Mouse (Mus musculus) hindbrain, embryonic 16.5 days (tissue): ENCODE measurements at regions not wholly inside any gene's neighbourhood (a gene's known extent, or its start where the extent isn't known, plus 50 kb on each side); places are given as distances from the start of the nearest gene placed in this dataset.

ENCODE experiments used
- ATAC-seq: fragments of 200-750 bp; cut with Nextera tagmentation; 2 replicates; pipeline ENCODE4 v1.8.0; 2017; ENCODE audit warnings: moderate TSS enrichment, moderate library complexity
- H3K27ac ChIP-seq: fragments of 300-500 bp; sonication (generic); 2 replicates; pipeline ENCODE4 v1.5.1; 2014; ENCODE audit warnings: low read depth, mild to moderate bottlenecking, control low read depth, low read length, moderate library complexity
- H3K27me3 ChIP-seq: fragments of 300-500 bp; sonication (generic); replicated peaks from 2 replicates; pipeline ENCODE4 v1.6.1; 2014; ENCODE audit warnings: low read length; ENCODE audit not compliant: control insufficient read depth, insufficient read depth
- H3K36me3 ChIP-seq: fragments of 300-500 bp; sonication (generic); 2 replicates; pipeline ENCODE4 v1.6.1; 2014; ENCODE audit warnings: mild to moderate bottlenecking, low read length, moderate library complexity, mixed read lengths; ENCODE audit not compliant: control insufficient read depth, insufficient read depth
- H3K4me1 ChIP-seq: fragments of 300-500 bp; sonication (generic); 2 replicates; pipeline ENCODE4 v1.6.1; 2014; ENCODE audit warnings: low read depth, low read length; ENCODE audit not compliant: control insufficient read depth, insufficient read depth
- H3K4me2 ChIP-seq: fragments of 300-500 bp; sonication (generic); 2 replicates; pipeline ENCODE4 v1.6.1; 2014; ENCODE audit warnings: mild to moderate bottlenecking, low read length, control low read depth, moderate library complexity
- H3K4me3 ChIP-seq: fragments of 300-500 bp; sonication (generic); 2 replicates; pipeline ENCODE4 v1.5.1; 2014; ENCODE audit warnings: mild to moderate bottlenecking, low read length, control low read depth, moderate library complexity
- H3K9ac ChIP-seq: fragments of 300-500 bp; sonication (generic); 2 replicates; pipeline ENCODE4 v1.6.1; 2014; ENCODE audit warnings: low read depth, mild to moderate bottlenecking, control low read depth, low read length, moderate library complexity
- H3K9me3 ChIP-seq: fragments of 300-500 bp; sonication (generic); 2 replicates; pipeline ENCODE4 v1.6.1; 2014; ENCODE audit warnings: mild to moderate bottlenecking, low read length, moderate library complexity; ENCODE audit not compliant: control insufficient read depth
- WGBS: fragments of 180-500 bp; shearing (Covaris S2); extraction: QIAGEN DNeasy Blood & Tissue Kit; methylation state at CpG from one replicate; pipeline ENCODE4 v1.1.7; 2014; 5-methylcytosine and 5-hydroxymethylcytosine counted together

- H3K4me3 ChIP-seq: no peak overlapping the region
- no peak overlapping the region for H3K9ac ChIP-seq
- no peaks in the 10 kb centered on the region for H3K4me1 ChIP-seq
- no peaks in the 10 kb centered on the region for H3K9me3 ChIP-seq
- no peaks in the 10 kb centered on the region for H3K27me3 ChIP-seq
- no peak overlapping the region for H3K27ac ChIP-seq
- ATAC-seq: no peak
- 49% methylated on average over 17 of the region's 17 CpGs for WGBS
- no peak overlapping the region for H3K4me2 ChIP-seq
- H3K36me3 ChIP-seq: no peaks in the 10 kb centered on the region
Observed at GRCm38 (mm10) chr12:109949231-109949965, 329.5 kb upstream of the Dio3 start.

- Histone ChIP-seq H3K27ac (no peak overlapping the region), H3K4me1 (no peaks in the 10 kb centered on the region), H3K27me3 (no peaks in the 10 kb centered on the region), H3K9ac (no peak overlapping the region), H3K9me3 (no peaks in the 10 kb centered on the region), H3K36me3 (no peaks in the 10 kb centered on the region), H3K4me2 (no peak overlapping the region), H3K4me3 (no peak overlapping the region)
- no peak for ATAC-seq
- WGBS: 49% methylated on average over 6 of the region's 6 CpGs
Observed at GRCm38 (mm10) chr12:109950632-109951031, 328.2 kb upstream of the Dio3 start.

DNA sequence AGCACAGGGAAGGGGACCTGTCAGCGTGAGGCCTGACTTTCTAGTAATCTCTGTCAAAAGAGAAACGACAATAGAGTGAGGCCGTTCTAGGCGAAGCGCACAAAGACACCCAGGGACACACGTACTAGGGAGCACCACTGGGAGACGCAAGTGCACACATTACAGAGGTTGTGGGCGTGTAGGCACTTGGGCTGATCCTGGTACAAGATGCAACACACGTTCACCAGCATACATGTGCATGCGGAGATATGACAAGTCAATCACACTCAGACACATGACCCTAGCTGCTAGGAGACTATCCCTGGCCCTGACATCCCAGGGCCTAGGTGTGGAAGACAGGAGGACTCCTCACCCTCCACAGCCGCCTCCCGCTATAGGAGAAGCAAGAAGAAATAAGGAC, 327.4 kb upstream of the Dio3 start:
- H3K9me3 ChIP-seq: no peaks in the 10 kb centered on the region
- 81% methylated on average over 12 of the region's 12 CpGs for WGBS
- no peak overlapping the region for H3K4me2 ChIP-seq
- no peak for ATAC-seq
- no peaks in the 10 kb centered on the region for H3K4me1 ChIP-seq
- no peak overlapping the region for H3K27ac ChIP-seq
- no peaks in the 10 kb centered on the region for H3K27me3 ChIP-seq
- no peak overlapping the region for H3K4me3 ChIP-seq
- no peak overlapping the region for H3K9ac ChIP-seq
- no peaks in the 10 kb centered on the region for H3K36me3 ChIP-seq

- Histone ChIP-seq H3K4me3 (no peak overlapping the region), H3K27me3 (no peaks in the 10 kb centered on the region), H3K9me3 (no peaks in the 10 kb centered on the region), H3K27ac (no peak overlapping the region), H3K4me2 (no peak overlapping the region), H3K9ac (no peak overlapping the region), H3K4me1 (no peaks in the 10 kb centered on the region), H3K36me3 (no peaks in the 10 kb centered on the region)
- 85% methylated on average over 10 of the region's 10 CpGs for WGBS
- no peak for ATAC-seq
Observed at GRCm38 (mm10) chr12:109951884-109952456, 326.9 kb upstream of the Dio3 start.

- H3K4me1 ChIP-seq: no peaks in the 10 kb centered on the region; the same call in 1 of the 2 replicates
- ATAC-seq: no peak
- H3K36me3 ChIP-seq: no peaks in the 10 kb centered on the region
- no peak overlapping the region for H3K27ac ChIP-seq
- no peaks in the 10 kb centered on the region for H3K27me3 ChIP-seq
- no peaks in the 10 kb centered on the region for H3K9me3 ChIP-seq
- 71% methylated on average over 3 of the region's 3 CpGs for WGBS
- no peak overlapping the region for H3K4me3 ChIP-seq
- no peak overlapping the region for H3K4me2 ChIP-seq
- H3K9ac ChIP-seq: no peak overlapping the region
Observed at GRCm38 (mm10) chr12:109952933-109953332, 325.9 kb upstream of the Dio3 start.

GRCm38 (mm10) chr12:109957305-109957704, 321.6 kb upstream of the Dio3 start:
- no peaks in the 10 kb centered on the region for H3K9me3 ChIP-seq
- H3K27me3 ChIP-seq: no peaks in the 10 kb centered on the region
- H3K4me1 ChIP-seq: no peaks in the 10 kb centered on the region; the same call in 1 of the 2 replicates
- no peak overlapping the region for H3K4me2 ChIP-seq
- no peak overlapping the region for H3K27ac ChIP-seq
- H3K36me3 ChIP-seq: no peaks in the 10 kb centered on the region
- no peak overlapping the region for H3K4me3 ChIP-seq
- WGBS: 69% methylated on average over 3 of the region's 3 CpGs
- no peak for ATAC-seq
- no peak overlapping the region for H3K9ac ChIP-seq

DNA sequence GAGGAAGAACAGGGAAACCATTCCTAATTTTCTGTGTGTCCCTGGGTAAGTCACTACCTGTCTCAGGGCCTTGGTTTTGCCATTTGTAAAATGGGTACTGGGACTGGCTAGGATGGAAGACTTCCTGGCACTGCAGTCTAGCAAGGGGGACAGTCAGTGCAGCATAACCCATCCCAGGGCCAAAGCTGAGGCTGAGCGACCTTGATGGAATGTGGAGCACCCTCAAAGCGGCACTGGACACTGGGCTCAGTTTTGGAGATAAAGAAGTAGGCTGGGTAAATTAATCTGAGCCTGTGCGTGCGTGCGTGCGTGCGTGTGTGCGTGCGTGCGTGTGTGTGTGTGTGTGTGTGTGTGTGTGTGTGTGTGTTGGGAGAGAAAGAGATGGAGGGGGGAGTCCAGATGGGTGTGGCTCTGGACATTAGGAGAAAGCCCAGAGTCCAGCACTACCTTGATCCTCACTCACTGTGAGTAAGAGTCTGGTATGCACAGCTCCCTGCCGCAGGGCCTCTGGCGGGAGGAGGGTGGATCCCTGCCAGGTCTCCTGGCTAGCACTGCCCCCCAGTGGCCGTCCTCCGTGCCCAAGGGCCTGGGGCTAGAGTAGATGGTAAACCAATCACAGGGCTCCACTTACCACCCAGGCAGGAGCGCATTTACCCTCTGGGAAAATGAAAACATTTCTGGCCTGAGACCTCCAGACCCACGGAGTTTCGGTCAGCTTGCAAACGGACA, 320.3 kb upstream of the Dio3 start:
- Histone ChIP-seq H3K4me1 (no peaks in the 10 kb centered on the region; the same call in 1 of the 2 replicates), H3K27ac (no peak overlapping the region), H3K4me3 (no peak overlapping the region), H3K9ac (no peak overlapping the region), H3K27me3 (no peaks in the 10 kb centered on the region), H3K9me3 (no peaks in the 10 kb centered on the region), H3K4me2 (no peak overlapping the region), H3K36me3 (no peaks in the 10 kb centered on the region)
- peak; percentile 81 for ATAC-seq
- 57% methylated on average over 14 of the region's 18 CpGs for WGBS

DNA sequence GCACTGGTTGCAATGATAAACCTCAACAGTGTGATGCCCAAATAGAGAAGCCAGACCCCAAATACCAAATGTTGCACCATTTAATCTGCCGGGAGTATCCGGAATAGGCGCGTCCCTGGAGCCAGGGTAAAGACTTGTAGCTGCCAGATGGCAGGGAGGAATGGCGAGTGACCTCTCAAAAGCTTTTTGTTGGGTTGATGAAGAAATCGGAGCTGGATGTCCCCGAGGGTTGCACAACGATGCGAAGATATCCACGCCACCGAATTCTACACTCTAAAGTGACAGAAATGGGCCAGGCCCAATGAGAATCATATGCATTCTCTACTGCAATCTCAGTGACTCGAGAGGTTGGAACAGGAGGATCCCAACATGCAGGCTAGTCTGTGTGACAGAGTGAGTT, 312.1 kb upstream of the Dio3 start:
- Histone ChIP-seq H3K4me2 (no peak overlapping the region), H3K4me3 (no peak overlapping the region), H3K9ac (no peak overlapping the region), H3K9me3 (no peaks in the 10 kb centered on the region), H3K27ac (no peak overlapping the region), H3K36me3 (no peaks in the 10 kb centered on the region), H3K4me1 (no peaks in the 10 kb centered on the region), H3K27me3 (no peaks in the 10 kb centered on the region)
- 74% methylated on average over 12 of the region's 12 CpGs for WGBS
- no peak for ATAC-seq

DNA sequence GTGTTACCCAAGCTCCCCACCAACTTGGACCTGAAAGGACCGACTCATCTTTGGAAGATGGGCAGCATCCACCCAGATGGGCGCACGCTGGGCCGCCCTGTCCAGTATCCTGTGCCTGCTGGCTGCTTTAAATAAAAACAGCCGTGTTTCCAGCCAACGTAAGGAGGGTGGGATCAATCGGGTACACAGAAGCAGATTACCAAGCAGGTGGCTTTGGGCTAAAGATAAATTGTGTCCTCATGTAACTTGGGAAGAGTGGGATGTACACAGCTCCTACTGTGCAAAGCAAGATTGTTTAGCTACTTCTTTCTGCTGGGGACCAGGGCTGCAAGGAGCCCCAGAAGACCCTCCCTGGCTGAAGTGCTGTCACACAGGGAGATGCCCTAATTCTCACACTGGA, 310.6 kb upstream of the Dio3 start:
- Histone ChIP-seq H3K4me3 (no peak overlapping the region), H3K27me3 (no peaks in the 10 kb centered on the region), H3K9ac (no peak overlapping the region), H3K9me3 (no peaks in the 10 kb centered on the region), H3K4me1 (no peaks in the 10 kb centered on the region), H3K36me3 (no peaks in the 10 kb centered on the region), H3K27ac (no peak overlapping the region), H3K4me2 (no peak overlapping the region)
- 81% methylated on average over 7 of the region's 7 CpGs for WGBS
- ATAC-seq: no peak
